Mouse (Mus musculus): Measurements from ENCODE around the gene Dip2a. TPM values are rescaled to one million over a fixed set of nuclear protein-coding genes. Genes with fewer than 3 reads are reported as not detected.
A peak's percentile ranks its signal among the peaks of the same experiment; 100 is the strongest.

The Dip2a gene
- polyA plus RNA-seq, 1 experiment from 2014 or later = 6.3 TPM

- Histone ChIP-seq H3K4me2 (ENCODE audit: low read length) (no peak overlapping the region), H3K9me3 (ENCODE audit: control insufficient read depth, low read length) (no peaks in the 10 kb centered on the region), H3K27me3 (ENCODE audit: control insufficient read depth, insufficient read depth, low read length) (no peaks in the 10 kb centered on the region), H3K9ac (ENCODE audit: low read length) (no peak overlapping the region), H3K4me3 (ENCODE audit: control insufficient read depth in 1 of 2, insufficient read depth in 1 of 2, low read depth in 1 of 2, low read length in 2 of 2) (no peak overlapping the region), H3K27ac (replicated peaks in 1 of 2; ENCODE audit: control insufficient read depth in 1 of 2, insufficient read depth in 1 of 2, low read depth in 2 of 2, low read length in 2 of 2) (no peak overlapping the region), H3K4me1 (ENCODE audit: control insufficient read depth in 2 of 2, insufficient read depth in 2 of 2, low read length in 2 of 2) (no peaks in the 10 kb centered on the region), H3K36me3 (ENCODE audit: control insufficient read depth, insufficient read depth, low read length) (peaks cover 53% of the 10 kb centered on the region)
- WGBS = 62% methylated on average over 3 of the region's 3 CpGs
- no peak for ATAC-seq (ENCODE audit: insufficient number of reproducible peaks, insufficient read depth, low FRiP score, low read depth)
Measured at GRCm38 (mm10) chr10:76363233-76363632, 18.1 kb upstream of the Dip2a start.

DNA sequence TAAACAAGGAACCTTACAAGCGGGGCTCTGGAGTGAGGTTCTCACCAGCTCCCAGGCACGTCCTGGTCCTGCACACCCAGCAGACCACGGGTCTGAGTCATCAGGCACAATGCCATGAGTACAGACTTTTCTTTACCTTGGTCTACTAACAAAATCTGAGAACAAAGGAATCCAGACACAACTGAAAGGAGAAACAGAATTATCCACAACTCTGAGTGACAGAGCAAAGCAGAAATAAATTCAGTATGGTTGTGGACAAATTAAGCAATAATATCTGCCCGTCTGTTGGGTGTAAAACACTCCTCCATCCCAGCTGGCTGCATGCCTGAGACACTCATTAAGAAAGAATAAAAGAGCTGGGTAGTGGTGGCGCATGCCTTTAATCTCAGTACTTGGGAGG, 13.4 kb upstream of the Dip2a start:
- 74% methylated on average over 5 of the region's 5 CpGs for WGBS
- H3K4me2 ChIP-seq (ENCODE audit: low read length) = no peak overlapping the region
- no peaks in the 10 kb centered on the region for H3K4me1 ChIP-seq (ENCODE audit: control insufficient read depth in 2 of 2, insufficient read depth in 2 of 2, low read length in 2 of 2)
- no peak overlapping the region for H3K27ac ChIP-seq (replicated peaks in 1 of 2; ENCODE audit: control insufficient read depth in 1 of 2, insufficient read depth in 1 of 2, low read depth in 2 of 2, low read length in 2 of 2)
- H3K27me3 ChIP-seq (ENCODE audit: control insufficient read depth, insufficient read depth, low read length) = no peaks in the 10 kb centered on the region
- peaks cover 60% of the 10 kb centered on the region for H3K36me3 ChIP-seq (ENCODE audit: control insufficient read depth, insufficient read depth, low read length)
- H3K9me3 ChIP-seq (ENCODE audit: control insufficient read depth, low read length) = no peaks in the 10 kb centered on the region
- H3K9ac ChIP-seq (ENCODE audit: low read length) = no peak overlapping the region
- H3K4me3 ChIP-seq (ENCODE audit: control insufficient read depth in 1 of 2, insufficient read depth in 1 of 2, low read depth in 1 of 2, low read length in 2 of 2) = no peak overlapping the region
- no peak for ATAC-seq (ENCODE audit: insufficient number of reproducible peaks, insufficient read depth, low FRiP score, low read depth)

DNA sequence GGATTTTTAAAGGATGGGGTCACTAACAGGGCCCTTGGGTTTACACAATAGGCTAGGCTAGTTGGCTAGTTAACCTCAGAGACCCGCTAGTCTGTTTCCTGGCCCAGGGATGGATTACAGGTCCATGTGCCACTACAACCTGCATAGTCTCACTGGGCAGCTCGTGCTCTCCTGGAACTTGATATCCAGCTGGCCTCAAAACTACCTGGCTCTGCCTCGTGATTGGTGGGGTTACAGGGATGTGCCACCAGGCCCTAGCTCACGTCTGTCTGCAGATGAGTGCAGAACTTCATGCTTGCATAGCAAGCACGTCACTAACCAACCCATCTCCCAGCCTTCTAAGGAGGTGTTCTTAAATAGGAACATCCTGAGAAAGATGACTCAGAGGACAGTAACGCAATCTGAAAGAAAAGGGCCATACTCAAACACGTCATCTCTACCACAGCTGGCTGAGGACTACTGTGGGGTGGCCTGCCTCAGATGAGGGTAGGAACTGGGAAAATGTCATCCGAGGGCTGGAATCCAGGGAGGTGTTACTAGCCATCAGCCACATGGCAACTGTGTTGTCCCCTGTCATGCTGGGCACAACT, 12.3 kb upstream of the Dip2a start:
- WGBS = 81% methylated on average over 8 of the region's 8 CpGs
- H3K4me3 ChIP-seq (ENCODE audit: control insufficient read depth in 1 of 2, insufficient read depth in 1 of 2, low read depth in 1 of 2, low read length in 2 of 2) = no peak overlapping the region

GRCm38 (mm10) chr10:76354974-76355373, 9.9 kb upstream of the Dip2a start:
- WGBS = 92% methylated on average over 12 of the region's 12 CpGs
- Histone ChIP-seq H3K9ac (ENCODE audit: low read length) (no peak overlapping the region), H3K27me3 (ENCODE audit: control insufficient read depth, insufficient read depth, low read length) (no peaks in the 10 kb centered on the region), H3K4me2 (ENCODE audit: low read length) (no peak overlapping the region), H3K9me3 (ENCODE audit: control insufficient read depth, low read length) (no peaks in the 10 kb centered on the region), H3K4me3 (ENCODE audit: control insufficient read depth in 1 of 2, insufficient read depth in 1 of 2, low read depth in 1 of 2, low read length in 2 of 2) (no peak overlapping the region), H3K36me3 (ENCODE audit: control insufficient read depth, insufficient read depth, low read length) (peaks cover 83% of the 10 kb centered on the region), H3K4me1 (ENCODE audit: control insufficient read depth in 2 of 2, insufficient read depth in 2 of 2, low read length in 2 of 2) (no peaks in the 10 kb centered on the region), H3K27ac (replicated peaks in 1 of 2; ENCODE audit: control insufficient read depth in 1 of 2, insufficient read depth in 1 of 2, low read depth in 2 of 2, low read length in 2 of 2) (no peak overlapping the region)
- no peak for ATAC-seq (ENCODE audit: insufficient number of reproducible peaks, insufficient read depth, low FRiP score, low read depth)

More for the DNA sequence above, 12.3 kb upstream of the Dip2a start:
- ATAC-seq (ENCODE audit: insufficient number of reproducible peaks, insufficient read depth, low FRiP score, low read depth) = no peak
- no peaks in the 10 kb centered on the region for H3K4me1 ChIP-seq (ENCODE audit: control insufficient read depth in 2 of 2, insufficient read depth in 2 of 2, low read length in 2 of 2)
- no peak overlapping the region for H3K9ac ChIP-seq (ENCODE audit: low read length)
- no peak overlapping the region for H3K4me2 ChIP-seq (ENCODE audit: low read length)
- H3K27ac ChIP-seq (replicated peaks in 1 of 2; ENCODE audit: control insufficient read depth in 1 of 2, insufficient read depth in 1 of 2, low read depth in 2 of 2, low read length in 2 of 2) = no peak overlapping the region
- H3K36me3 ChIP-seq (ENCODE audit: control insufficient read depth, insufficient read depth, low read length) = peaks cover 69% of the 10 kb centered on the region
- H3K9me3 ChIP-seq (ENCODE audit: control insufficient read depth, low read length) = no peaks in the 10 kb centered on the region
- H3K27me3 ChIP-seq (ENCODE audit: control insufficient read depth, insufficient read depth, low read length) = no peaks in the 10 kb centered on the region

DNA sequence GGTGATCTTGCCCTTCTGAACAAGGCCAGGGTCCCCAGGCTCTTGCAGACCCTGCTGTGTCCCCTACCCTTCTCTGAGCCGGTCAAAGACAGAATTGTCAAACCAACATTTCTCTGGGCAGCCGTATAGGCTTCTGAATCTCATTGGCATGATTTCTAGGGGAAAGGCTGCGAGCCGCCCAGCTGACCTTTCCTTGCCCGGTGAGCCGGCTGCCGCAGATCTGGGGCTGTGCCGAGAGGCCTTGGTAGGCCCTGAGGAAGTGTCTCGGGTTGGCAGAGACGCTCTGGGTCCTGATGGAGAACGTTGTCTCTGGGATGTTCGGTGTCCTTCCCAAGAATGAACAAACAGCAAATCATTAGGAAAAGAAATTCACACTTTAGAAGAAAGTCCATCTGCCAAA, 8.9 kb upstream of the Dip2a start:
- H3K4me3 ChIP-seq (ENCODE audit: control insufficient read depth in 1 of 2, insufficient read depth in 1 of 2, low read depth in 1 of 2, low read length in 2 of 2) = no peak overlapping the region
- no peaks in the 10 kb centered on the region for H3K27me3 ChIP-seq (ENCODE audit: control insufficient read depth, insufficient read depth, low read length)
- WGBS = 97% methylated on average over 12 of the region's 12 CpGs
- H3K36me3 ChIP-seq (ENCODE audit: control insufficient read depth, insufficient read depth, low read length) = peaks cover 83% of the 10 kb centered on the region
- H3K4me2 ChIP-seq (ENCODE audit: low read length) = no peak overlapping the region
- H3K9me3 ChIP-seq (ENCODE audit: control insufficient read depth, low read length) = no peaks in the 10 kb centered on the region
- no peak overlapping the region for H3K27ac ChIP-seq (replicated peaks in 1 of 2; ENCODE audit: control insufficient read depth in 1 of 2, insufficient read depth in 1 of 2, low read depth in 2 of 2, low read length in 2 of 2)
- no peaks in the 10 kb centered on the region for H3K4me1 ChIP-seq (ENCODE audit: control insufficient read depth in 2 of 2, insufficient read depth in 2 of 2, low read length in 2 of 2)
- no peak overlapping the region for H3K9ac ChIP-seq (ENCODE audit: low read length)
- no peak for ATAC-seq (ENCODE audit: insufficient number of reproducible peaks, insufficient read depth, low FRiP score, low read depth)

GRCm38 (mm10) chr10:76351953-76352352, 6.9 kb upstream of the Dip2a start:
- 70% methylated on average over 7 of the region's 7 CpGs for WGBS
- ATAC-seq (ENCODE audit: insufficient number of reproducible peaks, insufficient read depth, low FRiP score, low read depth) = no peak
- Histone ChIP-seq H3K9ac (ENCODE audit: low read length) (no peak overlapping the region), H3K36me3 (ENCODE audit: control insufficient read depth, insufficient read depth, low read length) (peaks cover 78% of the 10 kb centered on the region), H3K27me3 (ENCODE audit: control insufficient read depth, insufficient read depth, low read length) (no peaks in the 10 kb centered on the region), H3K27ac (replicated peaks in 1 of 2; ENCODE audit: control insufficient read depth in 1 of 2, insufficient read depth in 1 of 2, low read depth in 2 of 2, low read length in 2 of 2) (peak overlapping the region; percentile 35 to 39; a peak in 2 of 4 replicates), H3K9me3 (ENCODE audit: control insufficient read depth, low read length) (no peaks in the 10 kb centered on the region), H3K4me3 (ENCODE audit: control insufficient read depth in 1 of 2, insufficient read depth in 1 of 2, low read depth in 1 of 2, low read length in 2 of 2) (no peak overlapping the region), H3K4me1 (ENCODE audit: control insufficient read depth in 2 of 2, insufficient read depth in 2 of 2, low read length in 2 of 2) (no peaks in the 10 kb centered on the region), H3K4me2 (ENCODE audit: low read length) (no peak overlapping the region)

DNA sequence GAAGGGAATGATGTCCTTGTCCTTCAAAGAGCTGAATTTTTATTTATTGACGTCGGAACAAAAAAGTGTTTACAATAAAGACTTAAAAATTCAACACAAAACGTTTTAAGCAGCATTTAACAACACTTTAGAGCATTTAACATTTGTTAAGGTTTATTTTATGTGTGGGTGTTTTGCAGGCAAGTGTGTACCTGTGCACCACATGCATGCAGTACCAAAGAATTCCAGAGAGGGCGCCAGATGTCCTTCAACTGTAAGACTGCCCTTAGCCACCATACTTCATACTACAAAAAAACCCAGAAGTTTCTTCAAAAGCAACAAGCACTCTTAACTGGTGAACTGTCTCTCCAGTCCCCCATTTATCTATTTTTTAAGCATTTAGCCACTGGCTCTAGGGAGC, 1.5 kb upstream of the Dip2a start:
- Histone ChIP-seq H3K27me3 (ENCODE audit: control insufficient read depth, insufficient read depth, low read length) (no peaks in the 10 kb centered on the region), H3K27ac (replicated peaks in 1 of 2; ENCODE audit: control insufficient read depth in 1 of 2, insufficient read depth in 1 of 2, low read depth in 2 of 2, low read length in 2 of 2) (0 out of 4 replicates have a peak overlapping the region, but pooled peaks of 1 of the 2 experiments have one; percentile 39), H3K4me1 (ENCODE audit: control insufficient read depth in 2 of 2, insufficient read depth in 2 of 2, low read length in 2 of 2) (peaks cover 6 to 14% of the 10 kb centered on the region in 2 experiments), H3K9ac (ENCODE audit: low read length) (no peak overlapping the region), H3K4me3 (ENCODE audit: control insufficient read depth in 1 of 2, insufficient read depth in 1 of 2, low read depth in 1 of 2, low read length in 2 of 2) (peak overlapping the region; percentile 25 to 93; a peak in 2 of 4 replicates), H3K36me3 (ENCODE audit: control insufficient read depth, insufficient read depth, low read length) (peaks cover 24% of the 10 kb centered on the region), H3K4me2 (ENCODE audit: low read length) (peak overlapping the region; percentile 81), H3K9me3 (ENCODE audit: control insufficient read depth, low read length) (no peaks in the 10 kb centered on the region)
- 11% methylated on average over 4 of the region's 4 CpGs for WGBS
- ATAC-seq (ENCODE audit: insufficient number of reproducible peaks, insufficient read depth, low FRiP score, low read depth) = no peak

GRCm38 (mm10) chr10:76346043-76346491, 976 bp upstream of the Dip2a start:
- Histone ChIP-seq H3K27me3 (ENCODE audit: control insufficient read depth, insufficient read depth, low read length) (no peaks in the 10 kb centered on the region), H3K36me3 (ENCODE audit: control insufficient read depth, insufficient read depth, low read length) (peaks cover 19% of the 10 kb centered on the region), H3K4me1 (ENCODE audit: control insufficient read depth in 2 of 2, insufficient read depth in 2 of 2, low read length in 2 of 2) (peaks cover 6 to 14% of the 10 kb centered on the region in 2 experiments), H3K9ac (ENCODE audit: low read length) (peak overlapping the region; percentile 91), H3K27ac (replicated peaks in 1 of 2; ENCODE audit: control insufficient read depth in 1 of 2, insufficient read depth in 1 of 2, low read depth in 2 of 2, low read length in 2 of 2) (peak overlapping the region; percentile 39 to 74; a peak in 2 of 4 replicates), H3K9me3 (ENCODE audit: control insufficient read depth, low read length) (no peaks in the 10 kb centered on the region), H3K4me3 (ENCODE audit: control insufficient read depth in 1 of 2, insufficient read depth in 1 of 2, low read depth in 1 of 2, low read length in 2 of 2) (peak overlapping the region; percentile 25 to 93), H3K4me2 (ENCODE audit: low read length) (peak overlapping the region; percentile 81)
- 11% methylated on average over 8 of the region's 8 CpGs for WGBS
- ATAC-seq (ENCODE audit: insufficient number of reproducible peaks, insufficient read depth, low FRiP score, low read depth) = no peak
